ENCODE assay signal across 8 mouse cellular contexts in the genomic region with DNA sequence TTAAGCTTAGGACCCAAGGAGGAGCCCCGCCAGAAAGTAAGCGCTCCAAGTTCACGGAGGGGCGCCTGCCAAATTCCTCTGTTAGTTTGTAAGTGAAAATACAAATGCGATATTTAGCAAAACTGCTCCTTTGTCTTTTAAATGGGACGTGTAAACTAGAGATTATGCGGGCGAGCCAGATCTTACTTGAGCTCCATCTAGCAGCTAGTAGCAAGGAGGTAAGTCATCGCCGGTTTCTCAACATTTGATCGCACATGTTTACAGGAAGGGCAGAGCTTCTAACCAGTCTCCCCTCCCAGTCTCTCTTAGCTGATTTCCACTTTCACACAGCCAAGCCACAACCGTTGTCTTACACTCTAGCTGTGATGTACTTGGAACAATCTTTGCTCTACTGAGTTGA. TPM values are rescaled to one million over a fixed set of nuclear protein-coding genes. Genes with fewer than 3 reads are reported as not detected.
DNase-seq lines count a peak whose midpoint lies in the region; ATAC-seq and TF ChIP-seq lines count a peak whose summit lies in the region.

No protein-coding gene starts in this region.

- DNase-seq in kidney, postnatal 0 days (ENCODE audit: low spot score), result peak; percentile 37
- no peak for DNase-seq in kidney, adult 18-20 months
- peak; percentile 81 for DNase-seq in embryonic facial prominence, embryonic 14.5 days (ENCODE audit: low spot score)
- peak; percentile 24 for DNase-seq in hindbrain, embryonic 10.5 days (ENCODE audit: low spot score)
- DNase-seq in midbrain, postnatal 0 days (ENCODE audit: low spot score), result peak; percentile 8
- DNase-seq in adrenal gland, postnatal 25 days, result no peak
- no peak for DNase-seq in kidney, adult 9 months
- DNase-seq in urinary bladder, postnatal 10 days (ENCODE audit: low spot score), result no peak

- no peak overlapping the region for H3K9ac ChIP-seq in kidney, postnatal 0 days (ENCODE audit: low read depth, low read length)
- H3K9ac ChIP-seq in embryonic facial prominence, embryonic 14.5 days (ENCODE audit: low read depth, low read length), result peak overlapping the region; percentile 28
- H3K9ac ChIP-seq in midbrain, postnatal 0 days (replicated peaks; ENCODE audit: low read length, poor library complexity, severe bottlenecking), result no peak overlapping the region

- ATAC-seq in kidney, postnatal 0 days (replicated peaks; ENCODE audit: low FRiP score, low read depth), result no peak
- no peak for ATAC-seq in embryonic facial prominence, embryonic 14.5 days (ENCODE audit: low read depth)
- ATAC-seq in midbrain, postnatal 0 days (ENCODE audit: low FRiP score), result no peak

- no peaks in the 10 kb centered on the region for H3K9me3 ChIP-seq in kidney, postnatal 0 days (replicated peaks; ENCODE audit: low read length)
- no peaks in the 10 kb centered on the region for H3K9me3 ChIP-seq in embryonic facial prominence, embryonic 14.5 days (ENCODE audit: control insufficient read depth, low read length)
- H3K9me3 ChIP-seq in hindbrain, embryonic 10.5 days, result no peaks in the 10 kb centered on the region
- no peaks in the 10 kb centered on the region for H3K9me3 ChIP-seq in midbrain, postnatal 0 days (ENCODE audit: low read length)

- no peaks in the 10 kb centered on the region for H3K4me1 ChIP-seq in kidney, postnatal 0 days (replicated peaks; ENCODE audit: insufficient read depth, low read length)
- H3K4me1 ChIP-seq in embryonic facial prominence, embryonic 14.5 days (ENCODE audit: control insufficient read depth, insufficient read depth, low read length), result peaks cover 16% of the 10 kb centered on the region; the same call in 1 of the 2 replicates
- peaks cover 16% of the 10 kb centered on the region for H3K4me1 ChIP-seq in hindbrain, embryonic 10.5 days (replicated peaks)
- no peaks in the 10 kb centered on the region for H3K4me1 ChIP-seq in midbrain, postnatal 0 days (ENCODE audit: insufficient read depth, low read length)

- no peaks in the 10 kb centered on the region for H3K36me3 ChIP-seq in kidney, postnatal 0 days (ENCODE audit: insufficient read depth, low read length)
- H3K36me3 ChIP-seq in embryonic facial prominence, embryonic 14.5 days (ENCODE audit: control insufficient read depth, insufficient read depth, low read length), result no peaks in the 10 kb centered on the region
- no peaks in the 10 kb centered on the region for H3K36me3 ChIP-seq in hindbrain, embryonic 10.5 days
- H3K36me3 ChIP-seq in midbrain, postnatal 0 days (ENCODE audit: insufficient read depth, low read length), result no peaks in the 10 kb centered on the region

- H3K27me3 ChIP-seq in kidney, postnatal 0 days (ENCODE audit: insufficient read depth, low read length), result peaks cover 10% of the 10 kb centered on the region; the same call in 1 of the 2 replicates
- peaks cover 8% of the 10 kb centered on the region for H3K27me3 ChIP-seq in embryonic facial prominence, embryonic 14.5 days (replicated peaks; ENCODE audit: control insufficient read depth, insufficient read depth, low read length)
- H3K27me3 ChIP-seq in hindbrain, embryonic 10.5 days (ENCODE audit: insufficient read depth, poor library complexity, severe bottlenecking), result peaks cover 27% of the 10 kb centered on the region; the same call in 1 of the 2 replicates
- H3K27me3 ChIP-seq in midbrain, postnatal 0 days (ENCODE audit: insufficient read depth, low read length), result 0 out of 2 replicates have a peak, but pooled peaks cover 8% of the 10 kb centered on the region

- peak overlapping the region; percentile 41 for H3K4me2 ChIP-seq in kidney, postnatal 0 days (ENCODE audit: low read length)
- H3K4me2 ChIP-seq in embryonic facial prominence, embryonic 14.5 days (ENCODE audit: low read depth, low read length), result peak overlapping the region; percentile 53
- H3K4me2 ChIP-seq in midbrain, postnatal 0 days (ENCODE audit: low read depth, low read length, poor library complexity, severe bottlenecking), result peak overlapping the region; percentile 24; the same call in 1 of the 2 replicates

- WGBS in kidney, postnatal 0 days, result 6% methylated on average over 12 of the region's 12 CpGs
- WGBS in embryonic facial prominence, embryonic 14.5 days, result 4% methylated on average over 12 of the region's 12 CpGs
- 8% methylated on average over 12 of the region's 12 CpGs for WGBS in hindbrain, embryonic 10.5 days
- WGBS in midbrain, postnatal 0 days, result 12% methylated on average over 12 of the region's 12 CpGs

- peak overlapping the region; percentile 16; the same call in 1 of the 2 replicates for H3K4me3 ChIP-seq in kidney, postnatal 0 days (replicated peaks; ENCODE audit: low read depth, low read length)
- H3K4me3 ChIP-seq in embryonic facial prominence, embryonic 14.5 days (ENCODE audit: low read depth, low read length), result peak overlapping the region; percentile 21
- peak overlapping the region; percentile 34 for H3K4me3 ChIP-seq in hindbrain, embryonic 10.5 days
- 0 out of 2 replicates have a peak overlapping the region, but pooled peaks have one; percentile 6 for H3K4me3 ChIP-seq in midbrain, postnatal 0 days (ENCODE audit: low read depth, low read length)

- no peak overlapping the region for H3K27ac ChIP-seq in kidney, postnatal 0 days
- peak overlapping the region; percentile 73 for H3K27ac ChIP-seq in embryonic facial prominence, embryonic 14.5 days (replicated peaks; ENCODE audit: low read depth, low read length)
- H3K27ac ChIP-seq in hindbrain, embryonic 10.5 days, result no peak overlapping the region
- H3K27ac ChIP-seq in midbrain, postnatal 0 days (ENCODE audit: low read depth, low read length), result no peak overlapping the region

- TF ChIP-seq CTCF in kidney, postnatal 0 days (IDR thresholded peaks at IDR 0.05; ENCODE audit: low read depth), result no peak
- TF ChIP-seq CTCF in midbrain, postnatal 0 days (IDR thresholded peaks at IDR 0.05), result no peak

RNA-seq across cellular contexts. Expression of gene Cryz, which starts 25.7 kb away (rescaled TPM):
- 92.1 and 104 TPM in 2 replicates for polyA plus RNA-seq in kidney, postnatal 0 days (2015; fragmentation: Nextera tagmentation; extraction: Ambion mirVana)
- 13.7 and 17.5 TPM in 2 replicates for polyA plus RNA-seq in embryonic facial prominence, embryonic 14.5 days (2014; fragmentation: Nextera tagmentation; extraction: Ambion mirVana)
- 14.9 and 20.9 TPM in 2 replicates for polyA plus RNA-seq in hindbrain, embryonic 10.5 days (2016; fragmentation: Nextera tagmentation; extraction: Ambion mirVana)
- total RNA-seq in midbrain, postnatal 0 days (2014; rRNA removed), result 12.0 and 12.6 TPM in 2 replicates
- polyA plus RNA-seq in midbrain, postnatal 0 days (2015; fragmentation: Nextera tagmentation; extraction: Ambion mirVana), result 12.3 and 13.9 TPM in 2 replicates
- 10.9 and 18.5 TPM in 2 replicates for total RNA-seq in adrenal gland, postnatal 25 days (2021)

RNA-seq across cellular contexts. Expression of gene Tyw3, which starts 26.1 kb away (rescaled TPM):
- 16.3 and 16.8 TPM in 2 replicates for polyA plus RNA-seq in kidney, postnatal 0 days (2015; fragmentation: Nextera tagmentation; extraction: Ambion mirVana)
- 13.4 and 16.0 TPM in 2 replicates for polyA plus RNA-seq in embryonic facial prominence, embryonic 14.5 days (2014; fragmentation: Nextera tagmentation; extraction: Ambion mirVana)
- polyA plus RNA-seq in hindbrain, embryonic 10.5 days (2016; fragmentation: Nextera tagmentation; extraction: Ambion mirVana), result 19.2 and 20.2 TPM in 2 replicates
- 6.3 and 10.2 TPM in 2 replicates for total RNA-seq in midbrain, postnatal 0 days (2014; rRNA removed)
- polyA plus RNA-seq in midbrain, postnatal 0 days (2015; fragmentation: Nextera tagmentation; extraction: Ambion mirVana), result 9.9 and 10.7 TPM in 2 replicates
- 4.8 and 6.1 TPM in 2 replicates for total RNA-seq in adrenal gland, postnatal 25 days (2021)

Comparison
In these comparisons a context has a peak if more than half of its experiments do, and no peak if none do; other contexts are left out.
1. DNase-seq: peak in kidney, postnatal 0 days (single experiment), embryonic facial prominence, embryonic 14.5 days (single experiment), hindbrain, embryonic 10.5 days (single experiment) and midbrain, postnatal 0 days (single experiment); none in kidney, adult 18-20 months (single experiment), adrenal gland, postnatal 25 days (single experiment), kidney, adult 9 months (single experiment) and urinary bladder, postnatal 10 days (single experiment).
2. Peak in every context shown above with its lines, with median percentiles within 50 percentile points of each other: H3K4me2 ChIP-seq and H3K4me3 ChIP-seq.